Mouse (Mus musculus) neural tube, embryonic 11.5 days (tissue): Measurements from ENCODE around the gene Lrrn1. TPM values are rescaled to one million over a fixed set of nuclear protein-coding genes. Genes with fewer than 3 reads are reported as not detected.

Experiments used
- ATAC-seq: fragments of 200-750 bp; cut with Nextera tagmentation; 2 replicates; pipeline ENCODE4 v1.8.0; 2017; ENCODE audit warnings: moderate number of reproducible peaks, mild to moderate bottlenecking, moderate TSS enrichment, moderate library complexity; ENCODE audit not compliant: insufficient read depth, low FRiP score, low TSS enrichment
- DNase-seq: peaks from one replicate; pipeline ENCODE4 v3.0.0-alpha.2; 2015; ENCODE audit warnings: low spot score
- H3K27ac ChIP-seq: fragments of 300-500 bp; sonication (generic); 2 replicates; pipeline ENCODE4 v1.5.1; 2014; ENCODE audit warnings: low read depth, mild to moderate bottlenecking, low read length
- H3K27me3 ChIP-seq: fragments of 300-500 bp; sonication (generic); 2 replicates; pipeline ENCODE4 v1.6.1; 2014; ENCODE audit warnings: mild to moderate bottlenecking, low read length, mixed read lengths; ENCODE audit not compliant: control insufficient read depth, insufficient read depth
- H3K36me3 ChIP-seq: fragments of 300-500 bp; sonication (generic); 2 replicates; pipeline ENCODE4 v1.6.1; 2014; ENCODE audit warnings: mild to moderate bottlenecking, low read length, moderate library complexity, mixed read lengths; ENCODE audit not compliant: control insufficient read depth, insufficient read depth
- H3K4me1 ChIP-seq: fragments of 300-500 bp; sonication (generic); 2 replicates; pipeline ENCODE4 v1.6.1; 2014; ENCODE audit warnings: low read length, mixed read lengths; ENCODE audit not compliant: control insufficient read depth, insufficient read depth
- H3K4me2 ChIP-seq: fragments of 300-500 bp; sonication (generic); 2 replicates; pipeline ENCODE4 v1.6.1; 2014; ENCODE audit warnings: low read depth, mild to moderate bottlenecking, moderate library complexity
- H3K4me3 ChIP-seq: fragments of 300-500 bp; sonication (generic); 2 replicates; pipeline ENCODE4 v1.5.1; 2014; ENCODE audit warnings: low read depth, low read length
- H3K9ac ChIP-seq: fragments of 300-500 bp; sonication (generic); 2 replicates; pipeline ENCODE4 v1.6.1; 2014; ENCODE audit warnings: mild to moderate bottlenecking, low read length
- H3K9me3 ChIP-seq: fragments of 300-500 bp; sonication (generic); 2 replicates; pipeline ENCODE4 v1.6.1; 2016; ENCODE audit warnings: low read length; ENCODE audit not compliant: control insufficient read depth
- WGBS: fragments of 180-500 bp; shearing (Covaris S2); extraction: QIAGEN DNeasy Blood & Tissue Kit; methylation state at CpG from one replicate; pipeline ENCODE4 v1.1.7; 2014; 5-methylcytosine and 5-hydroxymethylcytosine counted together
- polyA plus RNA-seq: library from polyadenylated mRNA; unstranded; fragments of >200 nt; fragmentation: Nextera tagmentation; extraction: Ambion mirVana; gene quantifications from 2 replicates; pipeline ENCODE4 v1.2.1, GENCODE M21; 2014

Lrrn1 gene
- 180 and 183 TPM in 2 replicates for polyA plus RNA-seq

- no peaks in the 10 kb centered on the region for H3K36me3 ChIP-seq
- peak within 1 kb of the TSS; percentile 93 for H3K9ac ChIP-seq
- H3K27ac ChIP-seq, result peak within 1 kb of the TSS; percentile 82
- 3% methylated on average over 36 of the region's 43 CpGs for WGBS
- peak within 1 kb of the TSS; percentile 58 for H3K4me2 ChIP-seq
- peak within 1 kb of the TSS; percentile 87 for H3K4me3 ChIP-seq
- H3K27me3 ChIP-seq, result no peaks in the 10 kb centered on the region
- ATAC-seq (peak; percentile 94), DNase-seq (peak; percentile 85)
- H3K4me1 ChIP-seq, result 0 out of 2 replicates have a peak, but pooled peaks cover 8% of the 10 kb centered on the region
- H3K9me3 ChIP-seq, result no peaks in the 10 kb centered on the region
Observed at GRCm38 (mm10) chr6:107528877-107529864, at the start of gene Lrrn1. Lrrn1 (plus strand) TSS chr6:107529768.

GRCm38 (mm10) chr6:107494491-107494890, 35.1 kb upstream of the Lrrn1 start:
- Histone ChIP-seq H3K9me3 (no peaks in the 10 kb centered on the region), H3K36me3 (no peaks in the 10 kb centered on the region), H3K4me2 (no peak overlapping the region), H3K4me3 (no peak overlapping the region), H3K4me1 (no peaks in the 10 kb centered on the region), H3K9ac (no peak overlapping the region), H3K27me3 (no peaks in the 10 kb centered on the region), H3K27ac (no peak overlapping the region)
- ATAC-seq (no peak), DNase-seq (no peak)
- 49% methylated on average over 1 of the region's 1 CpGs for WGBS

GRCm38 (mm10) chr6:107495830-107496229, 33.7 kb upstream of the Lrrn1 start:
- Histone ChIP-seq H3K4me1 (no peaks in the 10 kb centered on the region), H3K4me2 (no peak overlapping the region), H3K27ac (no peak overlapping the region), H3K9ac (no peak overlapping the region), H3K27me3 (no peaks in the 10 kb centered on the region), H3K9me3 (no peaks in the 10 kb centered on the region), H3K4me3 (no peak overlapping the region), H3K36me3 (no peaks in the 10 kb centered on the region)
- no peak for DNase-seq
- 45% methylated on average over 1 of the region's 1 CpGs for WGBS
- no peak for ATAC-seq

- DNase-seq (no peak), ATAC-seq (no peak)
- Histone ChIP-seq H3K4me2 (no peak overlapping the region), H3K4me1 (no peaks in the 10 kb centered on the region), H3K27me3 (no peaks in the 10 kb centered on the region), H3K9ac (no peak overlapping the region), H3K4me3 (no peak overlapping the region), H3K36me3 (no peaks in the 10 kb centered on the region), H3K27ac (no peak overlapping the region), H3K9me3 (no peaks in the 10 kb centered on the region)
- WGBS, result 86% methylated on average over 4 of the region's 4 CpGs
Observed at GRCm38 (mm10) chr6:107513716-107514115, 15.9 kb upstream of the Lrrn1 start.

GRCm38 (mm10) chr6:107523953-107524352, 5.6 kb upstream of the Lrrn1 start:
- Histone ChIP-seq H3K4me1 (no peaks in the 10 kb centered on the region), H3K4me2 (no peak overlapping the region), H3K9ac (no peak overlapping the region), H3K4me3 (no peak overlapping the region), H3K9me3 (no peaks in the 10 kb centered on the region), H3K27ac (no peak overlapping the region), H3K36me3 (no peaks in the 10 kb centered on the region), H3K27me3 (no peaks in the 10 kb centered on the region)
- WGBS, result 94% methylated on average over 2 of the region's 2 CpGs
- ATAC-seq, result no peak
- no peak for DNase-seq

GRCm38 (mm10) chr6:107529911-107530431, 403 bp downstream of the Lrrn1 start:
- peak overlapping the region; percentile 93 for H3K9ac ChIP-seq
- peak overlapping the region; percentile 87 for H3K4me3 ChIP-seq
- no peaks in the 10 kb centered on the region for H3K36me3 ChIP-seq
- peak overlapping the region; percentile 58 for H3K4me2 ChIP-seq
- H3K27ac ChIP-seq, result peak overlapping the region; percentile 82
- peak; percentile 51 for ATAC-seq
- no peaks in the 10 kb centered on the region for H3K9me3 ChIP-seq
- WGBS, result 0% methylated on average over 34 of the region's 34 CpGs
- DNase-seq, result peak; percentile 59
- H3K4me1 ChIP-seq, result peaks cover 9% of the 10 kb centered on the region; the same call in 1 of the 2 replicates
- H3K27me3 ChIP-seq, result no peaks in the 10 kb centered on the region

- H3K9me3 ChIP-seq, result no peaks in the 10 kb centered on the region
- peaks cover 13% of the 10 kb centered on the region; the same call in 1 of the 2 replicates for H3K4me1 ChIP-seq
- H3K27me3 ChIP-seq, result no peaks in the 10 kb centered on the region
- ATAC-seq (peak; percentile 6; the same call in 1 of the 2 replicates), DNase-seq (peak; percentile 56)
- peak overlapping the region; percentile 58 for H3K4me2 ChIP-seq
- no peaks in the 10 kb centered on the region for H3K36me3 ChIP-seq
- H3K27ac ChIP-seq, result peak overlapping the region; percentile 82
- WGBS, result under 1% methylated on average over 14 of the region's 15 CpGs
- peak overlapping the region; percentile 87 for H3K4me3 ChIP-seq
- H3K9ac ChIP-seq, result peak overlapping the region; percentile 93
Observed at GRCm38 (mm10) chr6:107530621-107531285, 1.2 kb downstream of the Lrrn1 start.

- Histone ChIP-seq H3K9me3 (no peaks in the 10 kb centered on the region), H3K4me3 (peak overlapping the region; percentile 87), H3K4me1 (peaks cover 13% of the 10 kb centered on the region; the same call in 1 of the 2 replicates), H3K9ac (peak overlapping the region; percentile 93), H3K27me3 (no peaks in the 10 kb centered on the region), H3K36me3 (no peaks in the 10 kb centered on the region), H3K27ac (peak overlapping the region; percentile 82), H3K4me2 (peak overlapping the region; percentile 58)
- WGBS, result 36% methylated on average over 8 of the region's 8 CpGs
- ATAC-seq (peak; percentile 45), DNase-seq (peak; percentile 32)
Observed at GRCm38 (mm10) chr6:107531526-107532080, 2.0 kb downstream of the Lrrn1 start.
